20 mouse cellular contexts compared by ENCODE assay signal in genomic region chr8:75119747-75120146, GRCm38 (mm10). TPM values are rescaled to one million over a fixed set of nuclear protein-coding genes. Genes with fewer than 3 reads are reported as not detected.
DNase-seq lines count a peak whose midpoint lies in the region; ATAC-seq lines count a peak whose summit lies in the region.
"Had no signal": no experiment of that assay in that cellular context is flagged by ENCODE, and none has a peak within 500 bp of the region (broad histone marks: within the 10 kb centered on the region; RNA-seq: fewer than 3 reads in every experiment).

No protein-coding gene starts in this region.

- intact Hi-C loops in heart, postnatal 25 days (cut with DNase I): no loop called here

- peak; percentile 98 for ATAC-seq in common myeloid progenitor, adult 5-6 weeks (replicated peaks; ENCODE audit: low read depth, poor library complexity, severe bottlenecking)
- ATAC-seq in monocyte, adult 5-6 weeks (replicated peaks; ENCODE audit: insufficient number of reproducible peaks, low FRiP score, low TSS enrichment, poor library complexity, severe bottlenecking): peak; percentile 82
- ATAC-seq: CD4-positive, CD25-positive, alpha-beta regulatory T cell, adult 4 months; forebrain, embryonic 16.5 days; inflammation-experienced regulatory T-cells, adult 6 months; midbrain, embryonic 16.5 days had no signal

- peak; percentile 36 for DNase-seq in heart, adult 11 months
- DNase-seq in heart, postnatal 25 days (ENCODE audit: low spot score): no peak
- peak; percentile 23 to 24 for DNase-seq in B cell, adult 2 months
- no peak for DNase-seq in embryo, embryonic 11 days
- no peak for DNase-seq in left cerebral cortex, adult 8-10 months (ENCODE audit: low spot score in 2 of 2)
- no peak for DNase-seq in gastrocnemius, postnatal 10 days
- DNase-seq: adrenal gland, postnatal 10 days; cerebellum, adult 11 months; cerebellum, adult 9-10 months; cerebellum, postnatal 36 days; heart, postnatal 36 days; kidney, adult 18-20 months; kidney, postnatal 25 days; right cerebral cortex, postnatal 14 days had no signal

RNA-seq across cellular contexts. Expression of gene Mcm5, which starts 10.4 kb away (rescaled TPM):
- 1 to 10 TPM; 4.3 to 4.4 TPM for total RNA-seq in heart, postnatal 25 days (2021)
- total RNA-seq in common myeloid progenitor, adult 5-6 weeks (2017): 262 and 325 TPM in 2 replicates
- 28.1 to 55.4 TPM (median 30.7 TPM) in 3 replicates for total RNA-seq in monocyte, adult 5-6 weeks (2017)
- total RNA-seq in left cerebral cortex, adult 8-10 months (2022): 10 to 100 TPM in 1 of 4 experiments, 1 to 10 TPM in 3; 8.3 to 10.2 (median 8.9) TPM
- total RNA-seq in gastrocnemius, postnatal 10 days (2021): 10 to 100 TPM; 11.9 to 15.5 TPM

RNA-seq across cellular contexts. Expression of gene Hmox1, which starts 26.3 kb away (rescaled TPM):
- total RNA-seq in heart, postnatal 25 days (2021): 10 to 100 TPM in 1 of 2 experiments, 1 to 10 TPM in 1; 7.9 to 10.4 TPM
- 2.4 and 4.8 TPM in 2 replicates for total RNA-seq in common myeloid progenitor, adult 5-6 weeks (2017)
- 50.8 to 61.9 TPM (median 55.9 TPM) in 3 replicates for total RNA-seq in monocyte, adult 5-6 weeks (2017)
- 10 to 100 TPM in 1 of 4 experiments, 1 to 10 TPM in 3; 3.6 to 10.7 (median 6.8) TPM for total RNA-seq in left cerebral cortex, adult 8-10 months (2022)
- total RNA-seq in gastrocnemius, postnatal 10 days (2021): 10 to 100 TPM; 14.8 to 24.3 TPM

Comparison
In these comparisons a context has a peak if more than half of its experiments do, and no peak if none do; other contexts are left out.
1. DNase-seq: peak in heart, adult 11 months (single experiment) and B cell, adult 2 months (2 of 2); none in heart, postnatal 25 days (single experiment), embryo, embryonic 11 days (single experiment), left cerebral cortex, adult 8-10 months (0 of 2) and gastrocnemius, postnatal 10 days (single experiment).